Mouse (Mus musculus): ENCODE results near the gene Rpl22.

- TF ChIP-seq CTCF (IDR thresholded peaks at IDR 0.05; ENCODE audit: extremely low read depth, insufficient read depth, low read length), result no peak
- no peak for TF ChIP-seq POLR2A (IDR thresholded peaks at IDR 0.05; ENCODE audit: extremely low read depth, insufficient read depth, low read length)
Observed at GRCm38 (mm10) chr4:152303172-152303571, 22.4 kb upstream of the Rpl22 start.

Measured in cortical plate, adult 2 months (tissue).